Mouse (Mus musculus): ENCODE data around the gene Clec14a.
"Not testable (repeated sequence)": the region's sequence is repeated elsewhere in the genome, so short reads cannot be mapped to it uniquely, and the experiment has no call there.

The Clec14a gene

GRCm38 (mm10) chr12:58268563-58269501 is at the start of gene Clec14a:
Gene Clec14a, minus strand, starts transcription at chr12:58269290.
- DNase-seq = no peak

GRCm38 (mm10) chr12:58307835-58308234 is 38.7 kb upstream of the Clec14a start:
- DNase-seq = no peak

GRCm38 (mm10) chr12:58306402-58306801 is 37.3 kb upstream of the Clec14a start:
- DNase-seq = not testable (repeated sequence)

GRCm38 (mm10) chr12:58305567-58305966 is 36.5 kb upstream of the Clec14a start:
- DNase-seq = no peak

- DNase-seq = no peak
These were observed 27.9 kb upstream of the Clec14a start for GRCm38 (mm10) chr12:58296980-58297379.

GRCm38 (mm10) chr12:58285912-58286311 is 16.8 kb upstream of the Clec14a start:
- DNase-seq = no peak

- DNase-seq = no peak
These were observed 1.4 kb upstream of the Clec14a start for GRCm38 (mm10) chr12:58270520-58270919.

GRCm38 (mm10) chr12:58269505-58269904 is 415 bp upstream of the Clec14a start:
- no peak for DNase-seq

GRCm38 (mm10) chr12:58268186-58268562 is 916 bp downstream of the Clec14a start:
- DNase-seq = no peak

- no peak for DNase-seq
These were observed 1.3 kb downstream of the Clec14a start for GRCm38 (mm10) chr12:58267779-58268178.

GRCm38 (mm10) chr12:58251901-58252300 is 17.2 kb downstream of the Clec14a start:
- DNase-seq = no peak

- no peak for DNase-seq
These were observed 36.6 kb downstream of the Clec14a start for GRCm38 (mm10) chr12:58232489-58232888.

GRCm38 (mm10) chr12:58225644-58226043 is 43.4 kb downstream of the Clec14a start:
- no peak for DNase-seq

- DNase-seq = no peak
These were observed 50.0 kb downstream of the Clec14a start for GRCm38 (mm10) chr12:58219078-58219477.

- no peak for DNase-seq
These were observed 52.9 kb downstream of the Clec14a start for GRCm38 (mm10) chr12:58216218-58216617.
